In genomic region chr7:126519513-126519912, GRCm38 (mm10) we compare ENCODE assay signal across 11 mouse cellular contexts. TPM values are rescaled to one million over a fixed set of nuclear protein-coding genes. Genes with fewer than 3 reads are reported as not detected.
DNase-seq lines count a peak whose midpoint lies in the region; ATAC-seq lines count a peak whose summit lies in the region.
"Had no signal": no experiment of that assay in that cellular context is flagged by ENCODE, and none has a peak within 500 bp of the region (broad histone marks: within the 10 kb centered on the region; RNA-seq: fewer than 3 reads in every experiment).

No protein-coding gene starts in this region.

- no peaks in the 10 kb centered on the region for H3K27me3 ChIP-seq in intestine, embryonic 16.5 days (replicated peaks; ENCODE audit: control insufficient read depth, insufficient read depth, low read length)
- H3K27me3 ChIP-seq: embryonic facial prominence, embryonic 12.5 days had no signal

- H3K4me3 ChIP-seq in intestine, embryonic 16.5 days (ENCODE audit: low read length) = no peak overlapping the region
- H3K4me3 ChIP-seq: embryonic facial prominence, embryonic 12.5 days had no signal

- H3K9me3 ChIP-seq in intestine, embryonic 16.5 days (ENCODE audit: control insufficient read depth, low read length) = no peaks in the 10 kb centered on the region
- H3K9me3 ChIP-seq: embryonic facial prominence, embryonic 12.5 days had no signal

- intact Hi-C loops in gastrocnemius, postnatal 14 days (cut with DNase I; ENCODE audit: low total_unique reads) = no loop called here
- intact Hi-C loops in left cerebral cortex, postnatal 4 days (cut with DNase I) = no loop called here

- no peak overlapping the region for H3K27ac ChIP-seq in intestine, embryonic 16.5 days (ENCODE audit: low read length)
- H3K27ac ChIP-seq: embryonic facial prominence, embryonic 12.5 days; macrophage had no signal

- peak overlapping the region; percentile 24; the same call in 1 of the 2 replicates for H3K9ac ChIP-seq in intestine, embryonic 16.5 days (ENCODE audit: low read depth, low read length)
- H3K9ac ChIP-seq: embryonic facial prominence, embryonic 12.5 days had no signal

- ATAC-seq in intestine, embryonic 16.5 days = peak; percentile 46; the same call in 1 of the 2 replicates
- no peak for ATAC-seq in inflammation-experienced regulatory T-cells, adult 6 months

- 55% methylated on average over 2 of the region's 2 CpGs for WGBS in intestine, embryonic 16.5 days

- H3K36me3 ChIP-seq in intestine, embryonic 16.5 days (ENCODE audit: control insufficient read depth, insufficient read depth, low read length) = no peaks in the 10 kb centered on the region
- H3K36me3 ChIP-seq: embryonic facial prominence, embryonic 12.5 days had no signal

- peak; percentile 47 for DNase-seq in gastrocnemius, postnatal 14 days
- no peak for DNase-seq in gastrocnemius, adult 8-10 months (ENCODE audit: low spot score in 2 of 2)
- DNase-seq in left cerebral cortex, postnatal 4 days = peak; percentile 46
- no peak for DNase-seq in left cerebral cortex, adult 11 months (ENCODE audit: low spot score)
- peak; percentile 84 for DNase-seq in MN1 (ENCODE audit: low spot score)
- no peak for DNase-seq in ovary, postnatal 14 days (ENCODE audit: low spot score)
- DNase-seq: thymus, postnatal 25 days had no signal

- H3K4me2 ChIP-seq in intestine, embryonic 16.5 days (ENCODE audit: low read depth, low read length) = no peak overlapping the region
- H3K4me2 ChIP-seq: embryonic facial prominence, embryonic 12.5 days had no signal

- H3K4me1 ChIP-seq in intestine, embryonic 16.5 days (ENCODE audit: control insufficient read depth, insufficient read depth, low read length) = 0 out of 2 replicates have a peak, but pooled peaks cover 3% of the 10 kb centered on the region
- H3K4me1 ChIP-seq: embryonic facial prominence, embryonic 12.5 days had no signal

RNA-seq across cellular contexts. Expression of gene Atxn2l, which starts 16.3 kb away (rescaled TPM):
- total RNA-seq in gastrocnemius, postnatal 14 days (2021) = 10 to 100 TPM; 31.1 to 32.4 TPM
- total RNA-seq in gastrocnemius, adult 8-10 months (2022) = 10 to 100 TPM; 25.4 to 32.4 (median 29.9) TPM
- total RNA-seq in left cerebral cortex, postnatal 4 days (2021) = 100 to 1,000 TPM; 164 to 165 TPM
- polyA plus RNA-seq in intestine, embryonic 16.5 days (2015; fragmentation: Nextera tagmentation; extraction: Ambion mirVana) = 25.8 and 29.4 TPM in 2 replicates
- polyA plus RNA-seq in inflammation-experienced regulatory T-cells, adult 6 months (2017; shearing (Covaris generic)) = 10 to 100 TPM; 13.4 to 16.4 (median 14.8) TPM

RNA-seq across cellular contexts. Expression of gene Tufm, which starts 32.4 kb away (rescaled TPM):
- total RNA-seq in gastrocnemius, postnatal 14 days (2021) = 100 to 1,000 TPM; 117 to 146 TPM
- total RNA-seq in gastrocnemius, adult 8-10 months (2022) = 100 to 1,000 TPM; 116 to 151 (median 137) TPM
- total RNA-seq in left cerebral cortex, postnatal 4 days (2021) = 10 to 100 TPM; 80.9 to 96.5 TPM
- 229 and 244 TPM in 2 replicates for polyA plus RNA-seq in intestine, embryonic 16.5 days (2015; fragmentation: Nextera tagmentation; extraction: Ambion mirVana)
- polyA plus RNA-seq in inflammation-experienced regulatory T-cells, adult 6 months (2017; shearing (Covaris generic)) = 10 to 100 TPM; 65.5 to 83.5 (median 69.4) TPM

RNA-seq across cellular contexts. Expression of gene Sh2b1, which starts 44.3 kb away (rescaled TPM):
- total RNA-seq in gastrocnemius, postnatal 14 days (2021) = 10 to 100 TPM; 47.1 to 47.6 TPM
- total RNA-seq in gastrocnemius, adult 8-10 months (2022) = 10 to 100 TPM; 45.9 to 57.4 (median 49.0) TPM
- total RNA-seq in left cerebral cortex, postnatal 4 days (2021) = 10 to 100 TPM; 72.5 to 77.7 TPM
- polyA plus RNA-seq in intestine, embryonic 16.5 days (2015; fragmentation: Nextera tagmentation; extraction: Ambion mirVana) = 43.2 and 44.6 TPM in 2 replicates
- 10 to 100 TPM; 12.6 to 18.9 (median 13.3) TPM for polyA plus RNA-seq in inflammation-experienced regulatory T-cells, adult 6 months (2017; shearing (Covaris generic))

RNA-seq across cellular contexts. Expression of gene Eif3c, which starts 46.7 kb away (rescaled TPM):
- total RNA-seq in gastrocnemius, postnatal 14 days (2021) = 100 to 1,000 TPM; 135 to 136 TPM
- 100 to 1,000 TPM; 151 to 172 (median 160) TPM for total RNA-seq in gastrocnemius, adult 8-10 months (2022)
- total RNA-seq in left cerebral cortex, postnatal 4 days (2021) = 100 to 1,000 TPM; 212 to 226 TPM
- polyA plus RNA-seq in intestine, embryonic 16.5 days (2015; fragmentation: Nextera tagmentation; extraction: Ambion mirVana) = 180 and 194 TPM in 2 replicates
- 100 to 1,000 TPM; 219 to 232 (median 230) TPM for polyA plus RNA-seq in inflammation-experienced regulatory T-cells, adult 6 months (2017; shearing (Covaris generic))

RNA-seq across cellular contexts. Expression of gene Atp2a1, which starts 56.6 kb away (rescaled TPM):
- over 10,000 TPM; 16,285 to 17,681 TPM for total RNA-seq in gastrocnemius, postnatal 14 days (2021)
- over 10,000 TPM; 27,209 to 31,432 (median 30,252) TPM for total RNA-seq in gastrocnemius, adult 8-10 months (2022)
- under 1 TPM in 1 of 2 experiments, not detected in 1; 0.12 TPM for total RNA-seq in left cerebral cortex, postnatal 4 days (2021)
- 1.1 and 1.3 TPM in 2 replicates for polyA plus RNA-seq in intestine, embryonic 16.5 days (2015; fragmentation: Nextera tagmentation; extraction: Ambion mirVana)
- polyA plus RNA-seq in inflammation-experienced regulatory T-cells, adult 6 months (2017; shearing (Covaris generic)) = under 1 TPM; 0.16 to 0.49 (median 0.29) TPM
- polyA plus RNA-seq: macrophage had no signal

Comparison
In these comparisons a context has a peak if more than half of its experiments do, and no peak if none do; other contexts are left out.
1. DNase-seq: peak in gastrocnemius, postnatal 14 days (single experiment), left cerebral cortex, postnatal 4 days (single experiment) and MN1 (single experiment); none in gastrocnemius, adult 8-10 months (0 of 2), left cerebral cortex, adult 11 months (single experiment) and ovary, postnatal 14 days (single experiment).
2. RNA of gene Atxn2l, which starts 16.3 kb away (total RNA-seq): 164 to 165 TPM in left cerebral cortex, postnatal 4 days; 31.1 to 32.4 TPM in gastrocnemius, postnatal 14 days and 25.4 to 32.4 TPM in gastrocnemius, adult 8-10 months; every median in the first group is over 4 times any median in the second.